Mouse (Mus musculus): ENCODE results near the gene Taf5l. TPM values are rescaled to one million over a fixed set of nuclear protein-coding genes. Genes with fewer than 3 reads are reported as not detected.
"Not testable (repeated sequence)": the region's sequence is repeated elsewhere in the genome, so short reads cannot be mapped to it uniquely, and the experiment has no call there.

Taf5l gene
- polyA plus RNA-seq, 1 experiment from 2014 or later, result 27.5 TPM

DNA sequence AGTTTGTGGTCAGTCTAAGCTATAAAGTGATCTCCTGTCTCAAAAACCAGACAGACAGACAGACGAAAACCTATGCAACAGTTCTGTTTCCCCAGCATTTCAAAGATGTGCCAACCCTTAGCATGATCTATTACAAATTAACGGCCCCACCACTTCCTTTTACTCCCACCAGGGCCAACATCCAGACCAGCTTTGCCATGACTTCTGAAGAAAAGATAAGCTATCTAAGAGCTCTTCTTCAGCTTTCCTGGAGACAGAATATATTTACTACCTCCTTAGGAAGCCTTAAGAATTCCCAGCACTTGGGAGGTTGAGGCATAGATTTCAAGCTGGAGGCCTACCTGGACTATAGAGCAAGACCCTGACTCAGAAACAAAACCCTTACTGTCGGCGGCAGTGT lies 41.0 kb downstream of the Taf5l start:
- WGBS, result 79% methylated on average over 4 of the region's 4 CpGs
- Histone ChIP-seq H3K4me1 (peaks cover 19% of the 10 kb centered on the region), H3K27me3 (no peaks in the 10 kb centered on the region), H3K36me3 (ENCODE audit: poor library complexity, severe bottlenecking) (no peaks in the 10 kb centered on the region), H3K27ac (no peak overlapping the region), H3K4me3 (no peak overlapping the region), H3K9ac (no peak overlapping the region), H3K4me2 (no peak overlapping the region), H3K9me3 (replicated peaks) (no peaks in the 10 kb centered on the region)
- no peak for ATAC-seq

DNA sequence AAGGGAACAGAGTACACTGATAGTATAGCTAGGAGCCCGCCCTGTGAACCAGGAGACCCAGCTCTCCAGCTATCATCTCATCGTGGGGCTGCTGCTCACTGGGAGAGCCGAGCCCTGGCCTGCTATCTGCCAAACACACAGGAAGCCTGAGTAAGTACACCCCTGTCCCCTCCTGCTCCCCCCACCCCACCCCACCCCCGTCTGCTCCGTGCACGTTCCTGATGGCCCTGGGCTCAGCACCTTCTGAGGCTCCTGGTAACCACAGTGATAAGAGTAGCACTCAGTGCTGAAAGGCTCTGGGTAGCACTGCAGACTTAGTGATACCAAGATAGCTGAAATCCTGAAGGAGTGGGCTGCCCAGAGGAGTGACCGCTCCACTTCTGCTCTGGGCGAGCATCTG lies 42.3 kb downstream of the Taf5l start:
- ATAC-seq, result no peak
- H3K4me1 ChIP-seq, result peaks cover 19% of the 10 kb centered on the region
- H3K9me3 ChIP-seq (replicated peaks), result no peaks in the 10 kb centered on the region
- no peaks in the 10 kb centered on the region for H3K27me3 ChIP-seq
- H3K9ac ChIP-seq, result no peak overlapping the region
- H3K36me3 ChIP-seq (ENCODE audit: poor library complexity, severe bottlenecking), result no peaks in the 10 kb centered on the region
- H3K4me2 ChIP-seq, result no peak overlapping the region
- 83% methylated on average over 8 of the region's 8 CpGs for WGBS
- H3K27ac ChIP-seq, result no peak overlapping the region
- H3K4me3 ChIP-seq, result no peak overlapping the region

DNA sequence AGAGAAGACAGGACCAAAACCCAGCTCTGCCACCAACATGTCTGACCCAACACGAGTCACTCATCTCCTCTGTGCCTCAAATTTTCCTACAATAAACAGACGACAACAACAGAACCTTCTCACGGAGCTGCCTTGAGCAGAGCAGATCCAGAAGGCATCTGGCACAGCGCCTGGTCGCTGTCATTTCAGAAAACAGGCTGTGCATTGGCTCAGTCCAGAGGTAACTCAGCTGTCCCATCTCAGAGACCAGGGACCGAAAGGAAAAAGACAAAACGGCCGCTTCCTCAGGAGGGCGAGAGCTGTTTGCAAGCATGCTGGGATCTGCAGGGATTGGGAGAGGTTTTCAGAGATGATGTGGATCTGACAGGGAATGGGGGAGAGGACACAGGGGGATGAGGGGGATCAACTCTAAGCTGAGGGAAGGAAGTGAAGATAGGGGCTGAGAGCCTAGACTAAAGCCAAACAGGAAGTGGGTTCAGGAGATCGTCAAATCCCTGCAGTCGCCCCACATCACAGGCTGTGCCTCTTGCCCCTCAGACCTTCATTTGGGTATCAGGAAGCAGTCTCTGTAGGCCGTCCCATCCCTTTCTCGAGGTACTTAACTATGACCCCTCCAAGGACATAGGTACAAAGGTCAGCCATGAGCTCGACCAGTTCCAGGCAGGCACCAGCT lies 42.9 kb downstream of the Taf5l start:
- Histone ChIP-seq H3K27me3 (no peaks in the 10 kb centered on the region), H3K9ac (no peak overlapping the region), H3K4me2 (no peak overlapping the region), H3K4me1 (peaks cover 19% of the 10 kb centered on the region), H3K27ac (no peak overlapping the region), H3K9me3 (replicated peaks) (no peaks in the 10 kb centered on the region), H3K36me3 (ENCODE audit: poor library complexity, severe bottlenecking) (no peaks in the 10 kb centered on the region), H3K4me3 (no peak overlapping the region)
- WGBS, result 71% methylated on average over 14 of the region's 14 CpGs
- no peak for ATAC-seq

DNA sequence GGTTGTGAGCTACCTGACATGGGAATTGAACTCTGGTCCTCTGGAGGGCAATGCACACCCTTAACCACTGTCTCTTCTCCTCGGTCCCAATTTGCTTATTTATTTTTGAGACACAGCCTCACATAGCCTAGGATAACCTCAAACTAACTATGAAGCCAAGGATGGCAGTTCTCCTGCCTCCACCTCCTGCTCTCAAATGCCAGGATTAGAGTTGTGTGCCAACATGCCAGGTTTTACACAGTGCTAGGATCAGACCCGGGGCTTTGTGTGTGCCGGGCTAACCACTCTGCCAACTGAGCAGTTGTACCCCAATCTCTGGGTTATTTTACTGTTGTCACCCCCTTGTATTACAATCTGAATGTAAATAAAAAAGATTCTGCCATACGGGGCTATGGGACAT lies 43.7 kb downstream of the Taf5l start:
- no peak overlapping the region for H3K9ac ChIP-seq
- peaks cover 18% of the 10 kb centered on the region for H3K4me1 ChIP-seq
- 91% methylated on average over 4 of the region's 4 CpGs for WGBS
- H3K27ac ChIP-seq, result no peak overlapping the region
- no peaks in the 10 kb centered on the region for H3K27me3 ChIP-seq
- no peak for ATAC-seq
- H3K36me3 ChIP-seq (ENCODE audit: poor library complexity, severe bottlenecking), result no peaks in the 10 kb centered on the region
- H3K4me2 ChIP-seq, result no peak overlapping the region
- no peak overlapping the region for H3K4me3 ChIP-seq
- no peaks in the 10 kb centered on the region for H3K9me3 ChIP-seq (replicated peaks)

DNA sequence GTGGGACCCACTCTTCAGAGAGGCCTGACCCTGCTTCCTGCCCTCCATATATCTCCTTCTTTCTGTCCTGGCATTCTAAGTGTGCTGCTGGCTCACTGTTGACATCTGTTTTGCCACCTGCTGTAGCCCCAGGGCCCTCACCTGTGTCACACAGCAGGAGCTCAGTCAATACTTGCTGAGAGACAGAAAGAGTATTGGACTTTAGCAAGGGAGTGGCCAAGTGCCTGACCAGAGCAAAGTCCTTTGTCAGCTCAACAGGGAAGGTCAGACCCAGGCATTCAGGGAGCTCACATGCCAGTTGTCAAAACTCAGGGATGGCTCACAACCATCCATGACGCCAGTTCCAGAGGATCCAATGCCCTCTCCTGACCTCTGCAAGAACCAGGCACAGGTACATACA lies 47.7 kb downstream of the Taf5l start:
- no peak for ATAC-seq
- H3K4me3 ChIP-seq, result no peak overlapping the region
- H3K36me3 ChIP-seq (ENCODE audit: poor library complexity, severe bottlenecking), result no peaks in the 10 kb centered on the region
- WGBS, result 85% methylated on average over 1 of the region's 1 CpGs
- H3K9me3 ChIP-seq (replicated peaks), result no peaks in the 10 kb centered on the region
- H3K4me2 ChIP-seq, result no peak overlapping the region
- no peaks in the 10 kb centered on the region for H3K4me1 ChIP-seq
- no peaks in the 10 kb centered on the region for H3K27me3 ChIP-seq
- no peak overlapping the region for H3K9ac ChIP-seq
- no peak overlapping the region for H3K27ac ChIP-seq

DNA sequence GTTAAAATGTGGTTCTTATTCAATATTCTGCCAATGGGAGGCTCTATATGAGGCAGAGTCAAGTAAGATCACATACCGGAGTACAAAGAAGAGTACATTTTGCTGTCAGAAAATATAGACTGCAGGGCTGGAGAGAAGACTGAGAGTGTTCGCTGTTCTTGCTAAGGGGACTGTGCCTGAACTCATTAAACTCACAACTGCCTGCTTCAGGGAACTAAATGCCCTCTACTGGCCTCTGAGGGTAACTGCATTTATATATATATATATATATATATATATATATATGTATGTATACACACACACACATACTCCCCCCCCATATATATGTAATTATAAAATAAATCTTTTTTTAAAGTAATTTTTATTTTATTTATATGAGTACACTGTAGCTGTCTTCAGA lies 54.3 kb downstream of the Taf5l start:
- Histone ChIP-seq H3K27me3 (no peaks in the 10 kb centered on the region), H3K36me3 (ENCODE audit: poor library complexity, severe bottlenecking) (peaks cover 17% of the 10 kb centered on the region), H3K4me1 (no peaks in the 10 kb centered on the region), H3K4me2 (no peak overlapping the region), H3K4me3 (no peak overlapping the region), H3K9me3 (replicated peaks) (no peaks in the 10 kb centered on the region), H3K27ac (no peak overlapping the region), H3K9ac (no peak overlapping the region)
- WGBS, result 55% methylated on average over 2 of the region's 2 CpGs
- ATAC-seq, result no peak

DNA sequence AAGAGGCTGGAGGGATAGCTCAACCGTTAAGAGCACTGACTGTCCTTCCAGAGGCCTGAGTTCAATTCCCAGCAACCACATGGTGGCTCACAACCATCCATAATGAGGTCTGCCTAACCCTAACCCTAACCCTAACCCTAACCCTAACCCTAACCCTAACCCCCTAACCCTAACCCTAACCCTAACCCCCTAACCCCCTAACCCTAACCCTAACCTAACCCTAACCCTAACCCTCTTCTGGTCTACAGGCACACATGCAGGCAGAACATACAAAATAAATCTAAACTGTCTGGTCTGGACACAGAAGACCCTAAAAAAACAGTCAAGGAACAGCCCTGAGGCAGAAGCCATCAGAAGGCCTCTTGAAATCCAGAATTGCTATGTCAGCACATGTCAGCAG lies 59.8 kb downstream of the Taf5l start:
- 75% methylated on average over 1 of the region's 1 CpGs for WGBS
- H3K4me2 ChIP-seq, result no peak overlapping the region
- H3K4me3 ChIP-seq, result no peak overlapping the region
- H3K27ac ChIP-seq, result no peak overlapping the region
- no peaks in the 10 kb centered on the region for H3K4me1 ChIP-seq
- no peaks in the 10 kb centered on the region for H3K9me3 ChIP-seq (replicated peaks)
- peaks cover 40% of the 10 kb centered on the region for H3K36me3 ChIP-seq (ENCODE audit: poor library complexity, severe bottlenecking)
- no peak overlapping the region for H3K9ac ChIP-seq
- ATAC-seq, result no peak
- no peaks in the 10 kb centered on the region for H3K27me3 ChIP-seq

DNA sequence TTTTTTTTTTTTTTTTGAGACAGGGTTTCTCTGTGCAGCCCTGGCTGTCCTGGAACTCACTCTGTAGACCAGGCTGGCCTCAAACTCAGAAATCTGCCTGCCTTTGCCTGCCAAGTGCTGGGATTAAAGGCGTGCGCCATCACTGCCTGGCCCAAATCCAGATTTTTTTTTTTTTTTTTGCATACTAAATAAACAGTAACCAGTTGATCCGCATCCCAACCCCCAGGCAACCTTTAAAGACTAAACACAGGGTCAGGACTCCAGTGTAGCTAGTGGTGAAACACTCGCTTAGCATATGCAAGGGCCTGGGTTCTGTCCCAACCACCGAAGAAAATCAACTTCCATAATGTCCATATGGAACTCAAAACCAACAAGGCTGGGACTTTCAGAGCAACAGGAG lies 60.6 kb downstream of the Taf5l start:
- WGBS, result 72% methylated on average over 5 of the region's 5 CpGs
- ATAC-seq; H3K4me3 ChIP-seq; H3K4me1 ChIP-seq; H3K4me2 ChIP-seq; H3K27me3 ChIP-seq; H3K9ac ChIP-seq; H3K9me3 ChIP-seq (replicated peaks); H3K27ac ChIP-seq: not testable (repeated sequence)
- H3K36me3 ChIP-seq (ENCODE audit: poor library complexity, severe bottlenecking), result peaks cover 33% of the 10 kb centered on the region

DNA sequence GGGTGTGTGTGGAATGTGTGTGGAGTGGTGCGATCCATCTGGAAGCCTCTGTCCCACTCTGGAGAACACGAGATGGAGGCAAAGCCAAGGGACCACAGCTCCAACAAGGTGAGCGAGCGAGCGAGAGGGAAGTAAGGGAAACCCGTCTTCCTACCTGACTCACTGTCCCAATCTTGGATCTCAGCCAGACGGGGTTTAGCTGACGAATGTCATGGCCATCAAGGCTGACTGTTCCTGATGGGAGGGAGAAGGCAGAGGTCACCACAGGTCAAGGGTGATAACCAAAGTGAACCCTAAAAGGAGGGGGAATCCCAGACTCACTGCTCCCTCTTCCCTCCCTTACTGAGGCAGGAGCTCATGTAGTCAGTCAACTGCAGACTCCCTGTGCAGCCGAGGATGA lies 61.1 kb downstream of the Taf5l start:
- H3K27me3 ChIP-seq, result no peaks in the 10 kb centered on the region
- H3K27ac ChIP-seq, result no peak overlapping the region
- no peak overlapping the region for H3K4me2 ChIP-seq
- ATAC-seq, result no peak
- H3K36me3 ChIP-seq (ENCODE audit: poor library complexity, severe bottlenecking), result peaks cover 34% of the 10 kb centered on the region
- H3K4me1 ChIP-seq, result no peaks in the 10 kb centered on the region
- 89% methylated on average over 9 of the region's 9 CpGs for WGBS
- no peak overlapping the region for H3K9ac ChIP-seq
- no peak overlapping the region for H3K4me3 ChIP-seq
- no peaks in the 10 kb centered on the region for H3K9me3 ChIP-seq (replicated peaks)

DNA sequence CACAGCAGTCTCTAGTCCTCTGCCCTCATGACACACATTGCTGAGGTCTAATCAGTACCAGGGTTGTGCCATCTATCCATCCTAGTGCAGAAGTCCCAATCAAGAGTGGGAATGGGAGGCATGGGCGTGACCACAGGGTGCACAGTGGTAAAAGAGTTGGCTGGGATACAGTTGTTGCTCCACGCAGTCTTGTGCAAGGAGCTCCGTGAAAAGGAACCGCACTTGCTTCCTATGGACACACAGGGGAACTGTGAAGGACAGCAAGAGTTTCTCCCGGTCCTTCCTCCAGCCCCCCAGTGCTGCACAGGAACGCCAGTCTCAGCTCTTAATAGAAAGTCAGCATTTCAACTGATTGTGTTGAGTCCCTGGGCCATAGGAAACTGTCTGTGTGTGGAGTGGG lies 61.7 kb downstream of the Taf5l start:
- no peak overlapping the region for H3K4me3 ChIP-seq
- H3K4me1 ChIP-seq, result no peaks in the 10 kb centered on the region
- H3K27ac ChIP-seq, result no peak overlapping the region
- peaks cover 34% of the 10 kb centered on the region for H3K36me3 ChIP-seq (ENCODE audit: poor library complexity, severe bottlenecking)
- H3K27me3 ChIP-seq, result no peaks in the 10 kb centered on the region
- no peak overlapping the region for H3K9ac ChIP-seq
- H3K9me3 ChIP-seq (replicated peaks), result no peaks in the 10 kb centered on the region
- no peak for ATAC-seq
- WGBS, result 92% methylated on average over 6 of the region's 6 CpGs
- H3K4me2 ChIP-seq, result no peak overlapping the region

DNA sequence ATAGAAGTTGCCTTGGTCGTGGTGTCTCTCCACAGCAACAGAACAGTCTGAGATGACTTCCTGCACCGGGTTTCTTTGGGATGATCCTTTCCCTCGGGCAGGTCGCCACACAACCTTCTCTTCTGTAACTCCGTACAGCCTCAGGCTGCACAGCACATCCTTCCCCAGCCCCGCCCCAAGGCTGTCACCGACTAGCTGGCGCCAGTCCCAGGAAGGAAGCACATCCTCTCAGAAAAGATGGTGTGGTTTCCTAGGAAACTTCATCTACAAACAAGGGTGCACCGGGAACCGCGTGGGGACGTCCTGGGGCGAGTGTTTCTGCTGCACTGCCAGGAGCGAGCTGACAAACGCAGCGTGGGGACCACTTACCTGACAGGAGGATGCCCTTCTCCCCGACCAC lies 63.1 kb downstream of the Taf5l start:
- Histone ChIP-seq H3K4me3 (no peak overlapping the region), H3K9ac (no peak overlapping the region), H3K36me3 (ENCODE audit: poor library complexity, severe bottlenecking) (peaks cover 43% of the 10 kb centered on the region), H3K27me3 (no peaks in the 10 kb centered on the region), H3K4me1 (no peaks in the 10 kb centered on the region), H3K4me2 (no peak overlapping the region), H3K9me3 (replicated peaks) (no peaks in the 10 kb centered on the region), H3K27ac (no peak overlapping the region)
- ATAC-seq, result no peak
- 84% methylated on average over 17 of the region's 17 CpGs for WGBS

DNA sequence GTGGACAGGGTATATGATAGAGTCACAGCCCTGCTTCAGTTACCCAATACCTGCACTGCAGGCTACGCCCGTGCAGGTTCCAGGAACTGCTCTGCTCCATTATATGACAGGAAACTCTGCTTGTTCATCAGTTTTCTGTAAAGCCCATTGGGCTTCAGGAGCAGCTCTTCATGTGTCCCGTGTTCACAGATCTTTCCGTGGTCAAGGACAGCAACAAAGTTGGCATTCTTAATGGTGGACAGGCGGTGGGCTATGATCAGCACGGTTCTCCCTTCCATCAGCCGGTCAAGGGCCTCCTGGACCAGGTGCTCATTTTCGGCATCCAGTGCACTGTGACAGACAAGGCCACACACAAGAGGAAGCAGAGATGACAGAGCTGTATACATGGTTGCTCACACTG lies 67.0 kb downstream of the Taf5l start:
- WGBS, result 94% methylated on average over 8 of the region's 8 CpGs
- no peak overlapping the region for H3K4me2 ChIP-seq
- no peaks in the 10 kb centered on the region for H3K27me3 ChIP-seq
- no peaks in the 10 kb centered on the region for H3K9me3 ChIP-seq (replicated peaks)
- H3K36me3 ChIP-seq (ENCODE audit: poor library complexity, severe bottlenecking), result peaks cover 32% of the 10 kb centered on the region
- no peak overlapping the region for H3K27ac ChIP-seq
- no peak overlapping the region for H3K4me3 ChIP-seq
- H3K4me1 ChIP-seq, result peaks cover 8% of the 10 kb centered on the region
- no peak for ATAC-seq
- H3K9ac ChIP-seq, result no peak overlapping the region

DNA sequence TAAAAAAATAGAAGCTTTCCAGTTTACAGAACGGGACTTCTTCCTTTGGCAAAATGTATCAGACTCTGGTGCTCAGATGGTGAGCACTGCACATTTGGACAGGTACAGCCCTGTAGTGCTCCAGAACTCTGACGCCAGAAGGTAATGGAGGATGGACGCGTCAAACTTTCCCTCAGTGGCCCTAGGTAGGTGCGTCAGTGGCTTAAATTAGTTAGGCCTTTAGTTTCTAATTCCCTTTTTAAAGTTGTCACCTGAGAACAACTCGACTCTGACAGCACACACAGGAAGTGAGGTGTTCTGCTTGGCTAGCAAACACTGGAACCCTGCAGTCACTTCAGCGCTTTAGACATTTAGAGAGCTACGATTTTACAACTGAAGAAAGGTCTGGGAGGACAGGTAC lies 67.5 kb downstream of the Taf5l start:
- Histone ChIP-seq H3K36me3 (ENCODE audit: poor library complexity, severe bottlenecking) (peaks cover 28% of the 10 kb centered on the region), H3K4me3 (no peak overlapping the region), H3K4me1 (peaks cover 9% of the 10 kb centered on the region), H3K27ac (no peak overlapping the region), H3K9ac (no peak overlapping the region), H3K4me2 (no peak overlapping the region), H3K9me3 (replicated peaks) (no peaks in the 10 kb centered on the region), H3K27me3 (no peaks in the 10 kb centered on the region)
- ATAC-seq, result no peak
- 90% methylated on average over 8 of the region's 8 CpGs for WGBS

Data from forebrain, embryonic 13.5 days (tissue).